Mouse (Mus musculus): ENCODE data around the gene Col6a5.
A peak's percentile ranks its signal among the peaks of the same experiment; 100 is the strongest.
"Not testable (repeated sequence)": the region's sequence is repeated elsewhere in the genome, so short reads cannot be mapped to it uniquely, and the experiment has no call there.

Gene Col6a5

GRCm38 (mm10) chr9:105909352-105909751, 51.1 kb downstream of the Col6a5 start:
- no peak for DNase-seq (ENCODE audit: low read depth, low spot score)

- DNase-seq (ENCODE audit: low read depth, low spot score) = no peak
These were observed 53.0 kb downstream of the Col6a5 start for GRCm38 (mm10) chr9:105907411-105907810.

GRCm38 (mm10) chr9:105887521-105887920, 72.9 kb downstream of the Col6a5 start:
- no peak for DNase-seq (ENCODE audit: low read depth, low spot score)

GRCm38 (mm10) chr9:105884656-105885430, 75.6 kb downstream of the Col6a5 start:
- no peak for DNase-seq (ENCODE audit: low read depth, low spot score)

- no peak for DNase-seq (ENCODE audit: low read depth, low spot score)
These were observed 79.7 kb downstream of the Col6a5 start for GRCm38 (mm10) chr9:105880743-105881142.

GRCm38 (mm10) chr9:105878365-105879108, 81.9 kb downstream of the Col6a5 start:
- no peak for DNase-seq (ENCODE audit: low read depth, low spot score)

- DNase-seq (ENCODE audit: low read depth, low spot score) = no peak
These were observed 84.3 kb downstream of the Col6a5 start for GRCm38 (mm10) chr9:105876124-105876523.

GRCm38 (mm10) chr9:105871643-105872042, 88.8 kb downstream of the Col6a5 start:
- DNase-seq (ENCODE audit: low read depth, low spot score) = no peak

GRCm38 (mm10) chr9:105857773-105858172, 102.7 kb downstream of the Col6a5 start:
- peak; percentile 16 for DNase-seq (ENCODE audit: low read depth, low spot score)

- DNase-seq (ENCODE audit: low read depth, low spot score) = no peak
These were observed 107.7 kb downstream of the Col6a5 start for GRCm38 (mm10) chr9:105852778-105853065.

- no peak for DNase-seq (ENCODE audit: low read depth, low spot score)
These were observed 108.2 kb downstream of the Col6a5 start for GRCm38 (mm10) chr9:105852015-105852777.

GRCm38 (mm10) chr9:105851011-105851410, 109.4 kb downstream of the Col6a5 start:
- DNase-seq (ENCODE audit: low read depth, low spot score) = no peak

GRCm38 (mm10) chr9:105848396-105848795, 112.0 kb downstream of the Col6a5 start:
- no peak for DNase-seq (ENCODE audit: low read depth, low spot score)

- DNase-seq (ENCODE audit: low read depth, low spot score) = no peak
These were observed 113.2 kb downstream of the Col6a5 start for GRCm38 (mm10) chr9:105847261-105847660.

GRCm38 (mm10) chr9:105841386-105841785, 119.1 kb downstream of the Col6a5 start:
- DNase-seq (ENCODE audit: low read depth, low spot score) = not testable (repeated sequence)

GRCm38 (mm10) chr9:105839147-105839515, 121.3 kb downstream of the Col6a5 start:
- no peak for DNase-seq (ENCODE audit: low read depth, low spot score)

GRCm38 (mm10) chr9:105838396-105839146, 121.9 kb downstream of the Col6a5 start:
- no peak for DNase-seq (ENCODE audit: low read depth, low spot score)

- DNase-seq (ENCODE audit: low read depth, low spot score) = no peak
These were observed 124.9 kb downstream of the Col6a5 start for GRCm38 (mm10) chr9:105835587-105835986.

GRCm38 (mm10) chr9:105834799-105835198, 125.6 kb downstream of the Col6a5 start:
- no peak for DNase-seq (ENCODE audit: low read depth, low spot score)

- DNase-seq (ENCODE audit: low read depth, low spot score) = no peak
These were observed 129.2 kb downstream of the Col6a5 start for GRCm38 (mm10) chr9:105831291-105831690.

- DNase-seq (ENCODE audit: low read depth, low spot score) = no peak
These were observed 132.6 kb downstream of the Col6a5 start, which contains the start of gene Col6a6 for GRCm38 (mm10) chr9:105827791-105828385. TSS of gene Col6a6 (minus strand) at chr9:105828160.
